Comparison of ENCODE assay signal across 20 mouse cellular contexts in the genomic region with DNA sequence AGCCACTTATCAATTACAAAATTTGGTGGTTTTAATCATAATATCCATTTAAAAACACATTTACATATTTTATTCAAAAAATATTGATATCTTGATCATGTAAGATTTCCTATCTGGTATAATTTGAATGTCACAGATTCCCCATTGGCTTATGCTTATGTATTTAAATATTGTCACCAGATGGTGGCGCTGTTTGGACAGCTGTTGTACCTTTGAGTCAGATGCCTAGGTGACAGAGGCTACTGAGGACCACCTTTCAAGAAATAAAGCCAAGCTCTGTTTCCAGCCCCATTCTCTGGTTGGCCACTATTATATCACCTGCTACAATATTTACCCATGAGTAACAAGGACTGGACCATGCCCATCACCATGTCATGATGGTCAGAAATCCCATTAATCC. TPM values are rescaled to one million over a fixed set of nuclear protein-coding genes. Genes with fewer than 3 reads are reported as not detected.
DNase-seq lines count a peak whose midpoint lies in the region; ATAC-seq and TF ChIP-seq lines count a peak whose summit lies in the region.
"Had no signal": no experiment of that assay in that cellular context is flagged by ENCODE, and none has a peak within 500 bp of the region (broad histone marks: within the 10 kb centered on the region; RNA-seq: fewer than 3 reads in every experiment).

No protein-coding gene starts in this region.

- no peak overlapping the region for H3K27ac ChIP-seq in hindbrain, embryonic 11.5 days (ENCODE audit: low read depth, low read length)
- H3K27ac ChIP-seq in hindbrain, embryonic 12.5 days: no peak overlapping the region
- no peak overlapping the region for H3K27ac ChIP-seq in ES-E14 (ENCODE audit: insufficient read depth, low read depth, low read length, poor library complexity, severe bottlenecking)
- H3K27ac ChIP-seq: forebrain, embryonic 15.5 days; limb, embryonic 12.5 days; neural tube, embryonic 15.5 days had no signal

- no peaks in the 10 kb centered on the region for H3K27me3 ChIP-seq in hindbrain, embryonic 11.5 days (ENCODE audit: control insufficient read depth, insufficient read depth, low read length)
- no peaks in the 10 kb centered on the region for H3K27me3 ChIP-seq in hindbrain, embryonic 12.5 days
- H3K27me3 ChIP-seq: forebrain, embryonic 15.5 days; heart, embryonic 12.5 days; limb, embryonic 12.5 days; neural tube, embryonic 15.5 days had no signal

- no peak overlapping the region for H3K9ac ChIP-seq in hindbrain, embryonic 11.5 days (ENCODE audit: low read depth, low read length)
- H3K9ac ChIP-seq in hindbrain, embryonic 12.5 days: no peak overlapping the region
- H3K9ac ChIP-seq in ES-E14 (ENCODE audit: insufficient read depth, low read depth, low read length, poor library complexity, severe bottlenecking): no peak overlapping the region
- H3K9ac ChIP-seq: forebrain, embryonic 15.5 days; heart, embryonic 12.5 days; limb, embryonic 12.5 days; neural tube, embryonic 15.5 days had no signal

- no peaks in the 10 kb centered on the region for H3K9me3 ChIP-seq in hindbrain, embryonic 11.5 days (ENCODE audit: control insufficient read depth, low read length)
- H3K9me3 ChIP-seq in hindbrain, embryonic 12.5 days (replicated peaks): no peaks in the 10 kb centered on the region
- H3K9me3 ChIP-seq in ES-E14 (ENCODE audit: control insufficient read depth, insufficient read depth, low read depth, low read length): no peaks in the 10 kb centered on the region
- H3K9me3 ChIP-seq: forebrain, embryonic 15.5 days; heart, embryonic 12.5 days; limb, embryonic 12.5 days; neural tube, embryonic 15.5 days had no signal

- ATAC-seq in hindbrain, embryonic 11.5 days (ENCODE audit: low FRiP score): no peak
- ATAC-seq in hindbrain, embryonic 12.5 days (ENCODE audit: low FRiP score): no peak
- ATAC-seq: forebrain, embryonic 15.5 days; intestine, postnatal 0 days had no signal

- no peak overlapping the region for H3K4me2 ChIP-seq in hindbrain, embryonic 11.5 days (replicated peaks; ENCODE audit: low read depth, low read length)
- H3K4me2 ChIP-seq in hindbrain, embryonic 12.5 days (replicated peaks): no peak overlapping the region
- H3K4me2 ChIP-seq: forebrain, embryonic 15.5 days; heart, embryonic 12.5 days; limb, embryonic 12.5 days; neural tube, embryonic 15.5 days had no signal

- WGBS in hindbrain, embryonic 11.5 days: 17% methylated on average over 1 of the region's 1 CpGs
- WGBS in hindbrain, embryonic 12.5 days: 21% methylated on average over 1 of the region's 1 CpGs

- H3K4me3 ChIP-seq in hindbrain, embryonic 11.5 days (ENCODE audit: low read depth, low read length): no peak overlapping the region
- H3K4me3 ChIP-seq in hindbrain, embryonic 12.5 days: no peak overlapping the region
- H3K4me3 ChIP-seq in ES-E14 (ENCODE audit: insufficient read depth in 1 of 2, low read depth in 1 of 2, low read length in 2 of 2, poor library complexity in 1 of 2, severe bottlenecking in 1 of 2): no peak overlapping the region
- H3K4me3 ChIP-seq: forebrain, embryonic 15.5 days; heart, embryonic 12.5 days; limb, embryonic 12.5 days; neural tube, embryonic 15.5 days had no signal

- in situ Hi-C loops in ES-E14 (cut with MboI; ENCODE audit: low sequenced_read_pairs in 2 of 2, unreplicated experiment in 2 of 2): no loop called here

- no peaks in the 10 kb centered on the region for H3K36me3 ChIP-seq in hindbrain, embryonic 11.5 days (ENCODE audit: control insufficient read depth, insufficient read depth, low read length)
- H3K36me3 ChIP-seq in hindbrain, embryonic 12.5 days: no peaks in the 10 kb centered on the region
- H3K36me3 ChIP-seq in ES-E14 (ENCODE audit: control insufficient read depth, insufficient read depth, low read length, poor library complexity, severe bottlenecking): no peaks in the 10 kb centered on the region
- H3K36me3 ChIP-seq: forebrain, embryonic 15.5 days; heart, embryonic 12.5 days; limb, embryonic 12.5 days; neural tube, embryonic 15.5 days had no signal

- H3K4me1 ChIP-seq in hindbrain, embryonic 11.5 days (replicated peaks; ENCODE audit: control insufficient read depth, insufficient read depth, low read length): no peaks in the 10 kb centered on the region
- H3K4me1 ChIP-seq in hindbrain, embryonic 12.5 days: no peaks in the 10 kb centered on the region
- no peaks in the 10 kb centered on the region for H3K4me1 ChIP-seq in ES-E14 (ENCODE audit: control insufficient read depth in 2 of 2, insufficient read depth in 2 of 2, low read length in 2 of 2, poor library complexity in 1 of 2)
- H3K4me1 ChIP-seq: forebrain, embryonic 15.5 days; heart, embryonic 12.5 days; limb, embryonic 12.5 days; neural tube, embryonic 15.5 days had no signal

- DNase-seq in hindbrain, embryonic 11.5 days (ENCODE audit: low spot score): peak; percentile 7
- DNase-seq in A20 (ENCODE audit: low read depth, low spot score) (peak; percentile 46), ES-E14 (ENCODE audit: low read depth, low spot score) (peak; percentile 44), adipocyte (ENCODE audit: low spot score) (no peak)
- DNase-seq in embryo, embryonic 10.5 days (ENCODE audit: low spot score): peak; percentile 14
- DNase-seq in heart, adult 9 months (ENCODE audit: low spot score in 2 of 2): no peak
- DNase-seq: cerebellum, adult 9-10 months; gastrocnemius, postnatal 10 days; heart, postnatal 4 days; layer of hippocampus, postnatal 36 days; lung, postnatal 4 days; right cerebral cortex, adult 18-20 months had no signal

TF ChIP-seq in ES-E14, 5 proteins besides CTCF, POLR2A, EP300 and RAD21:
- TF ChIP-seq ZNF384 (IDR thresholded peaks at IDR 0.05; ENCODE audit: low read depth, low read length): no peak
- no peak for TF ChIP-seq HCFC1 (IDR thresholded peaks at IDR 0.05; ENCODE audit: borderline replicate concordance, insufficient read depth, low read length)

RNA-seq across cellular contexts. Expression of gene A730009L09Rik, which starts 46.0 kb away (rescaled TPM):
- not detected in 2 replicates for polyA plus RNA-seq in hindbrain, embryonic 11.5 days (2014; fragmentation: Nextera tagmentation; extraction: Ambion mirVana)
- polyA plus RNA-seq in hindbrain, embryonic 12.5 days (2016; fragmentation: Nextera tagmentation; extraction: Ambion mirVana): not detected in 2 replicates
- not detected in 2 replicates for total RNA-seq in ES-E14 (2012; rRNA removed)
- total RNA-seq: gastrocnemius, postnatal 10 days; heart, postnatal 4 days had no signal
- polyA plus RNA-seq: embryonic facial prominence, embryonic 14.5 days; forebrain, embryonic 15.5 days; heart, embryonic 12.5 days; intestine, postnatal 0 days; limb, embryonic 12.5 days; liver, embryonic 16.5 days had no signal

Comparison
In these comparisons a context has a peak if more than half of its experiments do, and no peak if none do; other contexts are left out.
1. DNase-seq: peak in hindbrain, embryonic 11.5 days (single experiment), A20 (single experiment), ES-E14 (single experiment) and embryo, embryonic 10.5 days (single experiment); none in adipocyte (single experiment) and heart, adult 9 months (0 of 2).